Mouse (Mus musculus) thymus, adult 2 months (tissue): ENCODE measurements around the gene Apol9b.

Source experiments
- CTCF ChIP-seq: fragments of 200-500 bp; IDR thresholded peaks from 2 replicates; pipeline ENCODE4 v1.5.1; 2012; ENCODE audit warnings: mild to moderate bottlenecking, control low read depth, low read length, moderate library complexity, borderline replicate concordance; ENCODE audit not compliant: control insufficient read depth, poor library complexity, insufficient read depth; ENCODE audit errors: extremely low read depth
- POLR2A ChIP-seq: fragments of 200-500 bp; IDR thresholded peaks from 2 replicates; pipeline ENCODE4 v1.6.1; 2012; ENCODE audit warnings: mild to moderate bottlenecking, low read length, control low read depth, moderate library complexity; ENCODE audit not compliant: control insufficient read depth, poor library complexity, insufficient read depth; ENCODE audit errors: extremely low read depth

GRCm38 (mm10) chr15:77773099-77773915, 44.5 kb downstream of the Apol9b start:
- TF ChIP-seq CTCF (no peak), POLR2A (no peak)
